Mouse (Mus musculus) right cerebral cortex, postnatal 25 days (tissue): Measurements from ENCODE around the gene Tbx21.

Source experiments
- DNase-seq: peaks from one replicate; pipeline ENCODE4 v3.0.0; 2022

Tbx21 gene

GRCm38 (mm10) chr11:97082977-97083376, 32.2 kb downstream of the Tbx21 start:
- DNase-seq = no peak

- no peak for DNase-seq
These were observed 34.8 kb downstream of the Tbx21 start for GRCm38 (mm10) chr11:97080291-97080690.

- DNase-seq = no peak
These were observed 36.4 kb downstream of the Tbx21 start for GRCm38 (mm10) chr11:97078751-97079150.

- DNase-seq = no peak
These were observed 40.9 kb downstream of the Tbx21 start for GRCm38 (mm10) chr11:97074235-97074634.

GRCm38 (mm10) chr11:97072533-97072932, 42.6 kb downstream of the Tbx21 start:
- peak; percentile 43 for DNase-seq

- DNase-seq = no peak
These were observed 44.0 kb downstream of the Tbx21 start for GRCm38 (mm10) chr11:97071129-97071528.

GRCm38 (mm10) chr11:97069770-97070169, 45.4 kb downstream of the Tbx21 start:
- no peak for DNase-seq

GRCm38 (mm10) chr11:97069333-97069732, 45.8 kb downstream of the Tbx21 start:
- no peak for DNase-seq

GRCm38 (mm10) chr11:97066656-97067360, 48.3 kb downstream of the Tbx21 start:
- no peak for DNase-seq

- DNase-seq = no peak
These were observed 49.4 kb downstream of the Tbx21 start for GRCm38 (mm10) chr11:97065538-97066295.

- DNase-seq = no peak
These were observed 51.2 kb downstream of the Tbx21 start for GRCm38 (mm10) chr11:97063921-97064295.

- no peak for DNase-seq
These were observed 51.7 kb downstream of the Tbx21 start for GRCm38 (mm10) chr11:97063274-97063920.

GRCm38 (mm10) chr11:97052219-97052646, 62.9 kb downstream of the Tbx21 start:
- DNase-seq = no peak

- no peak for DNase-seq
These were observed 64.1 kb downstream of the Tbx21 start for GRCm38 (mm10) chr11:97050944-97051586.

GRCm38 (mm10) chr11:97050216-97050943, 64.8 kb downstream of the Tbx21 start, which contains the start of gene Osbpl7:
Gene Osbpl7 (plus strand): TSS chr11:97050628.
- peak; percentile 82 for DNase-seq

- DNase-seq = no peak
These were observed 65.5 kb downstream of the Tbx21 start for GRCm38 (mm10) chr11:97049492-97050085.

GRCm38 (mm10) chr11:97048090-97048650, 67.0 kb downstream of the Tbx21 start:
- no peak for DNase-seq
